Mouse (Mus musculus): ENCODE measurements at regions not wholly inside any gene's neighbourhood (a gene's known extent, or its start where the extent isn't known, plus 50 kb on each side); places are given as distances from the start of the nearest gene placed in this dataset.

DNA sequence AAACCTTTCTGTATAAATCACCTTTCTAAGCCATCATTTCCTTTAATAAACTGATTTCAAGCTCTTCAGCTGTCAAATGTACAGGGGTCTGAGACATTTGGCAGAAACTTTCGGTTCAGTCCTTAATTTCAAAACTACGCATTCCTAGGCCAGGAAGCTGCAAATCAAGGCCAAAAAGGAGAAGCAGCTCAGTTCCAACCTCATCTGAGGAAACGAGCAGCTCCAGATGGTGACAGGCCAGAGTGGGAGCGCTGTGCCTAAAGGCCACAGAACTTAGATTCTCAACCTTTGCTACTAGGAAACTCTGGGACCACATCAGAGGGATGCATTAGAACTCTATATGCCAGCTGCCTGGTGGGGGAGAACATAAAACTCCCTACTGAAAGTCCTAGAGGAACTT lies 150.6 kb downstream of the Ahr start:
- no peak for ATAC-seq (ENCODE audit: insufficient number of reproducible peaks, low FRiP score, low TSS enrichment, low read depth)
- WGBS, result 52% methylated on average over 4 of the region's 4 CpGs
- no peak overlapping the region for H3K9ac ChIP-seq
- H3K27ac ChIP-seq, result peak overlapping the region; percentile 43; the same call in 1 of the 2 replicates
- H3K4me1 ChIP-seq, result 0 out of 2 replicates have a peak, but pooled peaks cover 6% of the 10 kb centered on the region
- no peaks in the 10 kb centered on the region for H3K27me3 ChIP-seq
- no peak overlapping the region for H3K4me2 ChIP-seq
- H3K9me3 ChIP-seq, result no peaks in the 10 kb centered on the region
- H3K4me3 ChIP-seq, result no peak overlapping the region
- H3K36me3 ChIP-seq, result no peaks in the 10 kb centered on the region

DNA sequence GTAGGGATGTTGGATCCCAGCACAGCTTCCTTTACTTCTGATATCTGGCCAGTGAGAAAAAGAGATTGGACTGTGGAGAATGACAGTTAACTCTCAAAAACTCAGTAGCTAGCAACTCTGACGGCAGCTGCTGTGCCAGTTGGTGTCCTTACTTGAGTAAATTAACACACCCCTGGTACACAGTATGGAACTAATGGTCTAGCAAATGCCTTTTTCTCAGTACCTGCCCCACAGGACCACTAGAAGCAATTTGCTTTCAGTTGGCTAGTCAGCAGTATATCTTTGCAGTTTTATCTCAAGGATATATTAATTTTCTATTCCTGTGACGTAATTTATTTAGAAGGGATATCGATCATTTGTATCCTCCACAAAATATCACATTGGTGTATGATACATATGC lies 157.6 kb downstream of the Ahr start:
- H3K4me2 ChIP-seq, result no peak overlapping the region
- H3K9me3 ChIP-seq, result no peaks in the 10 kb centered on the region
- H3K4me3 ChIP-seq, result no peak overlapping the region
- no peak overlapping the region for H3K27ac ChIP-seq
- no peaks in the 10 kb centered on the region for H3K36me3 ChIP-seq
- H3K27me3 ChIP-seq, result no peaks in the 10 kb centered on the region
- no peak overlapping the region for H3K9ac ChIP-seq
- no peaks in the 10 kb centered on the region for H3K4me1 ChIP-seq
- no peak for ATAC-seq (ENCODE audit: insufficient number of reproducible peaks, low FRiP score, low TSS enrichment, low read depth)
- WGBS, result 80% methylated on average over 3 of the region's 3 CpGs

DNA sequence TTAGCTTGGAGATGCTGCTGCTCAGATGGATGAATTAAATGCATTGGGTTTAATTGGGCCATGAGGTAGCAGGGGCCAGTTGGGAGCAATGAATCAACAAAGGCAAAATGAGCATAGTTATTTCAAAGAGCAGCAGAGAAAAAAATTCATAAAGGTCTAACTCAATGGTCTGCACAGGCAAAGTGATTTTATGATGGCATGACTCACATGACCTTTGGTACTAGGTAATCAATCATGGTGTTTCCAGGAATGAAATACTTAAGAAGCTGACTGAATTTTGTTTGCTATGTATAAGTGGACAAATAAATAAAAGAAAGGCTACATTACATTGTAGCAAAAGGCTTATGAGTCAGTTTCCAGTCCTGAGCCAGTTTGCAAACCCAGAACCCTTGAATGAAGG lies 158.5 kb downstream of the Ahr start:
- H3K4me3 ChIP-seq, result no peak overlapping the region
- ATAC-seq (ENCODE audit: insufficient number of reproducible peaks, low FRiP score, low TSS enrichment, low read depth), result no peak
- H3K27ac ChIP-seq, result no peak overlapping the region
- H3K4me1 ChIP-seq, result no peaks in the 10 kb centered on the region
- no peak overlapping the region for H3K4me2 ChIP-seq
- no peaks in the 10 kb centered on the region for H3K27me3 ChIP-seq
- H3K9ac ChIP-seq, result no peak overlapping the region
- no peaks in the 10 kb centered on the region for H3K36me3 ChIP-seq
- H3K9me3 ChIP-seq, result no peaks in the 10 kb centered on the region

DNA sequence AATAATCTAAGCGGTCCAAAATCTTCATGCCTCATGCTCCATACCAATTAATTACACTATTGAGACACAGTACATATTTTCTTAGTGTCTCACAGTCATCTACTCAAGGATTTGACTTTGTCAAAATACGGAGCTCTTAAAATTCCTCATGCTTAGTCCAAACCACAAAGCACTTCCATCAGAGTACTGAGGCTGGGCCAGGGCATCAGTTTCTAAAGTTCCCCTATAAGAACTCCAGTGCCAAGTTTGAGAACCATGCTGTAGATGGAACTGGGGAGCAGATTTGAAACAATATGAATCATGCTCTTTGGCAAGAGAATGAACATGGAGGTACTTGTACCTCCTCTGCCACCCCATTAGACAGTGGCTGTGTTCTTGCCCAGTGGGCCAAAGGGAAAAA lies 176.9 kb downstream of the Ahr start:
- WGBS, result 84% methylated on average over 2 of the region's 2 CpGs
- H3K9ac ChIP-seq, result no peak overlapping the region

DNA sequence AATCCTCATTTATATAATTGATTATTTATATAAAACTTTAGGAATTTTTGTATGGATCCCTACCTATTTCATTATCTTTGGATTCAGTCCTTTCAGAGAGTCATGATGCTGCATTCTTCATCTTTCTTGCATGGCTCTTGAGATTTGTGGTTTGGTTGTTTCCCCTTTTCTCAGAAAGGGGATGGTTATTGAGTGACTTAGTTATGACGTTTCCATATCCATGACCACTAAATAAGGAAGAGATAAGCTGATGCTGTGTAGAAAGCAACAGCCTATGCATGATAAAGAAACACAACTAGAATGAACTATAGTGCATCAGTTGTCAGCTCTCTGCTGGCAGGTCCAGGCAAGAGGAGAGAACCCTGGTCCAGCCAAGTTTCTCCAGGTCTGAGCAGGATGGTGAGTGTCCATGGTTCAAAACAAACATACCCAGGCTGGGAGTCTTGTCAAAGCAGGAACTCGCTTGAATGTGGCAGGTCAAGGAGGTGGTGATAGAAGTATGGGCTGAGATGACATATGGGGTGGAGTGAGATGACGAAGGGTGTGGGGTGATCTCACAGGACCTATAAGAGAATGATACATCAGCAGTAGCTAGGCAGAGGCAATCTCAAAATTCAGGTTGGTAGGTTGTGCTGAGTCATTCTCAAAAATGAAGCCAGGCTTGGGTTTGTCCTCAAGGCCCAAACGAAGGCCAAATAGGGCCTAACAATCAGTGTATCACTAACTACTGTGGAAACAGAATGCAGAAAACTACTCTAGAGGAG lies 196.5 kb downstream of the Ahr start:
- Histone ChIP-seq H3K4me1 (no peaks in the 10 kb centered on the region), H3K9me3 (no peaks in the 10 kb centered on the region), H3K9ac (no peak overlapping the region), H3K27me3 (no peaks in the 10 kb centered on the region), H3K4me3 (no peak overlapping the region), H3K36me3 (no peaks in the 10 kb centered on the region), H3K27ac (no peak overlapping the region), H3K4me2 (no peak overlapping the region)
- 82% methylated on average over 4 of the region's 4 CpGs for WGBS
- ATAC-seq (ENCODE audit: insufficient number of reproducible peaks, low FRiP score, low TSS enrichment, low read depth), result no peak

More for the DNA sequence above, 176.9 kb downstream of the Ahr start:
- Histone ChIP-seq H3K4me1 (no peaks in the 10 kb centered on the region), H3K27ac (no peak overlapping the region), H3K36me3 (no peaks in the 10 kb centered on the region), H3K4me2 (no peak overlapping the region), H3K4me3 (no peak overlapping the region), H3K9me3 (no peaks in the 10 kb centered on the region), H3K27me3 (no peaks in the 10 kb centered on the region)
- ATAC-seq (ENCODE audit: insufficient number of reproducible peaks, low FRiP score, low TSS enrichment, low read depth), result no peak

DNA sequence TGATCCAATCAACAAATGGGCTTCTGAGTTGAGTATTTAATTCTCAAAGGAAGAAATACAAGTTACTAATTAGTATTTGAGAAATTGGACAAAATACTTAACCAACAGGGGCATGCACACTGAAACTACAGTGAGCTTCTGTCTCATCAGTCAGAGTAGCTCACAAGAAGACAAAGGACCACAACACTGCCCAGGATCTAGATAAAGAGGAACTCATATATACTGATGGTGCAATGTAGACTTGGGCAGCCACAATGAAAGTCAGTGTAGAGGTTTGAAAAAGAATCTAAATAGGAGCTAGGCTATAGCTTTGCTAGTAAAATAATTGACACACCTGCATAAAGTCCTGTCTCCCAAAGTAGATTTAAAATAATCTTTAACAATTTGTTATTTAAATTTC lies 198.5 kb downstream of the Ahr start:
- H3K4me1 ChIP-seq, result no peaks in the 10 kb centered on the region
- H3K27me3 ChIP-seq, result no peaks in the 10 kb centered on the region
- H3K4me3 ChIP-seq, result no peak overlapping the region
- no peak for ATAC-seq (ENCODE audit: insufficient number of reproducible peaks, low FRiP score, low TSS enrichment, low read depth)
- no peak overlapping the region for H3K4me2 ChIP-seq
- no peaks in the 10 kb centered on the region for H3K36me3 ChIP-seq
- no peaks in the 10 kb centered on the region for H3K9me3 ChIP-seq
- H3K27ac ChIP-seq, result no peak overlapping the region
- no peak overlapping the region for H3K9ac ChIP-seq

DNA sequence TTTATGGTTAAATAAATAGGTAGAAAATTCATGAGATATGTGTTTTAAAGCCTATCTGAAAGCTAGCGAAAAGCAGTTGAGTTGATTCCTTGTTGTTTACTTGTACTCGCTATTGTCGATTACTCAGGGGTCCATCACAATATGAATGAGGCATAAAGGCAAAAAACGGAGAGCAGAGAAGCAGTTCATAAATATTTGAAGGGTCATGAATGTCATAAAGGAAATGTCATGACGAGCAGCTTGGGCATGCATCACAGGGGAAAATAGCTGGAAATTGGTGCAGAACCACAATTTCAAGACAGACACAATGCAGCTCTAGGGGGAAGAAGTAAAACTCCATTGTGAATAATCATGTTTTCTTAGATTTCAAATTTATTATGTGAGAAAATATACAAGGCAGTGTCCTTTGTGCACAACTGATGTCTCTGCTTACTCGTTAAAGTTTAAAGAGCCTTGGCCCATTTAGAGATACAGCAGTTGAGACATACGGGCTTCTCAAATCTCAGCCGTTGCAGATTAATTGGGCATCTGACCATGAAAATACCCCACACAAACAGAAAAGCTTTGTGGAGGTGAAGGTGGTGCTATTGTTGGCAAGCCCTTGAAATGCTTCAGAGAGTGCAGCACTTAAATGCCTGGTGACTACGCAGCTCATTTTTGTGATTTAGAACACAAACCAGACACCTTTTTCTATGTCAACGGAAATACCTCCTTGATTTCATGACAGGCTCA lies 200.3 kb downstream of the Ahr start:
- no peaks in the 10 kb centered on the region for H3K27me3 ChIP-seq
- no peak overlapping the region for H3K4me2 ChIP-seq
- ATAC-seq (ENCODE audit: insufficient number of reproducible peaks, low FRiP score, low TSS enrichment, low read depth), result no peak
- H3K4me3 ChIP-seq, result no peak overlapping the region
- no peaks in the 10 kb centered on the region for H3K36me3 ChIP-seq
- no peaks in the 10 kb centered on the region for H3K9me3 ChIP-seq
- H3K27ac ChIP-seq, result no peak overlapping the region
- no peak overlapping the region for H3K9ac ChIP-seq
- WGBS, result 57% methylated on average over 10 of the region's 10 CpGs
- H3K4me1 ChIP-seq, result no peaks in the 10 kb centered on the region

DNA sequence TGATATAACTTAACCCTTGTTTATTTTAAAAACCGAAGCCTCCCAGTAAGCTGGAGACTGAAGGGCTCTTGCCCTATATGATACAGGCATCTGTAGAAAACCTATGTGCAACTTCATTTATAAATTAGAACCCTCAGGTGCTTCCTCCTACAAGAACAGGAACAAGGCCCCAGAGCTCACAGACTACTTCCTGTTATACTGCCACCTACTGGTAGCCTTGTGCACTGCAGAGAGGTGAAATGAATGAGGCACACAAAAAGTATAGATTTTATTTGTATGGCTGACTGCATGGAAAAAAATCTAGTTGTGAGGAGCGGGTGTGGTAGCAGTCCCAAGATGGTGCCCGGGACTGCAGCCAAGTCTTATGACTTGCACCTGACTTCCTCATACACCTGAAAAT lies 203.5 kb downstream of the Ahr start:
- Histone ChIP-seq H3K27ac (no peak overlapping the region), H3K9ac (no peak overlapping the region), H3K9me3 (no peaks in the 10 kb centered on the region), H3K4me3 (no peak overlapping the region), H3K4me2 (no peak overlapping the region), H3K27me3 (no peaks in the 10 kb centered on the region), H3K4me1 (no peaks in the 10 kb centered on the region), H3K36me3 (no peaks in the 10 kb centered on the region)
- ATAC-seq (ENCODE audit: insufficient number of reproducible peaks, low FRiP score, low TSS enrichment, low read depth), result no peak
- WGBS, result 95% methylated on average over 3 of the region's 3 CpGs

DNA sequence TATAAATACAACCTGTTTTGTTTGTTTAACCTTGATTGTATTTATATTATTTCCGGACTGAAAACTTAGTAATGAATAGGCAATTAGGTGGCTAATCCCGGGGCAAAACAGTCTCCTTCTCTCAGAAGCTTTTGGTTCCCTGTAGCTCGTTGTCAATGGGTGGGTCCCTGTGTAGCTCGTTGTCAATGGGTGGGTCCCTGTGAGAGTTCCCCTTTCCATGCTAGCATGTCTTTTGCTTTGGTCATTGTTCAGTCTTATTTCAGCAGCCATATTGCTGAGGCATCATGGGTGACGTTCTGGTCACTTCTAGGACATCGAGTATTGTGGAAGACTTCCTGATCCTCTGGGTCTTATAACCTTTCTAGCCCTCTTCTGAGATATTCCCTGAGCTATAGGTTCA lies 205.1 kb downstream of the Ahr start:
- no peaks in the 10 kb centered on the region for H3K9me3 ChIP-seq
- H3K4me3 ChIP-seq, result no peak overlapping the region
- no peak overlapping the region for H3K27ac ChIP-seq
- H3K4me1 ChIP-seq, result no peaks in the 10 kb centered on the region
- no peak overlapping the region for H3K4me2 ChIP-seq
- H3K27me3 ChIP-seq, result no peaks in the 10 kb centered on the region
- H3K9ac ChIP-seq, result no peak overlapping the region
- no peaks in the 10 kb centered on the region for H3K36me3 ChIP-seq
- 79% methylated on average over 6 of the region's 6 CpGs for WGBS
- no peak for ATAC-seq (ENCODE audit: insufficient number of reproducible peaks, low FRiP score, low TSS enrichment, low read depth)

DNA sequence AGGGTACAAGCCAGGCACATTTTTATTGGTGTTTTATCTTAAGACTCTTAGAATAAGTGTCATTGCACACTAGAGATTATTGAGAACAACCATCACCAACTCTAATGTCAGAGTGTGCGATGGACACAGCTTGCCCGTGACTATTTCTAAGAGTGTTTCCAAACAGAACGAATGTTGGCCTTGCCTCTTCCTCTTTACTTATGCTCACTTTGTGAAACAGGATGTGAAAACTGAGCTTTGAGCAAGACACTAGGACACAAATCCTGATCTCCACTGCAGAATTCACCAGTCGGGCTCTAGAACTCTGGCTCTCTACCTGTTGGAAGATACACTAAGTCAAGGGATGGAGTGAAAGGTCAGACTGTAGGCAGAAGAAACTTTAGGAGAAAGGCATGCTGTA lies 215.3 kb downstream of the Ahr start:
- Histone ChIP-seq H3K4me3 (no peak overlapping the region), H3K36me3 (no peaks in the 10 kb centered on the region), H3K4me2 (no peak overlapping the region), H3K27me3 (no peaks in the 10 kb centered on the region), H3K27ac (no peak overlapping the region), H3K9me3 (no peaks in the 10 kb centered on the region), H3K9ac (no peak overlapping the region), H3K4me1 (no peaks in the 10 kb centered on the region)
- WGBS, result 87% methylated on average over 4 of the region's 4 CpGs
- no peak for ATAC-seq (ENCODE audit: insufficient number of reproducible peaks, low FRiP score, low TSS enrichment, low read depth)

DNA sequence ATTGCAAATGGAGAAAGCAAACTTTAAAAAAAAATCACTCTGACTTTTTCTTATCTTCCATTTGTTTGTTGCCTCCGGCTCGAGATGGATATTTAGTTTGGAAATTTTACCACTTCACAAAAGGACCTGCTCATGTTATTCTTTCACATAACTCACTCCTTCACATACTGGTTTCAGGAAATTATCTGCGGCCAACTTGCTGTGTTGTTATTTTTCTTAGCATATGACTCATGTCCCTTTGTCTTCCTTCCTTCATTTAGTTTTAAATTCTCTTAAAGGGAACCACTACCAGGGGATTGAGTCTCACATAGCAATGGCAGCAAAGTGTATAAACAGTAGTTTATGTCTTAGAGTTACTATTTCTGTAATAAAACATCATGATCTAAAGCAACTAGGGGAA lies 217.8 kb downstream of the Ahr start:
- 0 out of 2 replicates have a peak overlapping the region, but pooled peaks have one; percentile 2 for H3K27ac ChIP-seq
- H3K27me3 ChIP-seq, result no peaks in the 10 kb centered on the region
- H3K4me3 ChIP-seq, result no peak overlapping the region
- no peak overlapping the region for H3K9ac ChIP-seq
- WGBS, result 67% methylated on average over 3 of the region's 3 CpGs
- 0 out of 2 replicates have a peak, but pooled peaks cover 2% of the 10 kb centered on the region for H3K4me1 ChIP-seq
- no peak overlapping the region for H3K4me2 ChIP-seq
- H3K36me3 ChIP-seq, result no peaks in the 10 kb centered on the region
- ATAC-seq (ENCODE audit: insufficient number of reproducible peaks, low FRiP score, low TSS enrichment, low read depth), result no peak
- H3K9me3 ChIP-seq, result no peaks in the 10 kb centered on the region

DNA sequence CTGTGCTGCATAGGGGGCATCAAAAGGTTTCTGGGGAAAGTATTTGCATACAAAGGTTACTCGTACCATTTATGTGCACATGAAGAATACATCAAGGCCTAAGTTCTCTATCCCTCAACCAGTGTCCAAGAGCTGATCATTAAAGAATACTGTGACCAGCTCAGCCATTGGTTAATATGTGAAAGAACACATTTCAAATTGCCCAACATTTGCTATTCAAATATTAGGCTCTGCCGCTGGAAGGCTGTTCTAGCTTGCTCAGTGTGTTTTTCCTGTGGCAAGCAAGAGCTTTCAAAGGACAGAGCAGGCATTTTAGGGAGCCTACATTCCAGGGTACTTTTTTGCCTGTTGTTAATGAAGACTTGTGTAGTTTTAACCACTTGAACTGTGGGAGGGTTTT lies 220.8 kb downstream of the Ahr start:
- Histone ChIP-seq H3K9ac (no peak overlapping the region), H3K4me1 (0 out of 2 replicates have a peak, but pooled peaks cover 2% of the 10 kb centered on the region), H3K27me3 (no peaks in the 10 kb centered on the region), H3K36me3 (no peaks in the 10 kb centered on the region), H3K4me3 (no peak overlapping the region), H3K4me2 (no peak overlapping the region), H3K9me3 (no peaks in the 10 kb centered on the region), H3K27ac (no peak overlapping the region)
- WGBS, result 94% methylated on average over 2 of the region's 2 CpGs
- no peak for ATAC-seq (ENCODE audit: insufficient number of reproducible peaks, low FRiP score, low TSS enrichment, low read depth)

All from limb, embryonic 15.5 days (tissue).